Mouse (Mus musculus) E14TG2a.4 (cell line): ENCODE measurements at regions not wholly inside any gene's neighbourhood (a gene's known extent, or its start where the extent isn't known, plus 50 kb on each side); places are given as distances from the start of the nearest gene placed in this dataset.

Experiments
- CTCF ChIP-seq: conservative IDR thresholded peaks from 2 replicates; pipeline ENCODE4 v1.5.1; 2014; ENCODE audit warnings: low read length
- POU5F1 ChIP-seq: IDR thresholded peaks from 2 replicates; pipeline ENCODE4 v1.6.1; 2014; ENCODE audit warnings: low read length, borderline replicate concordance

- no peak for TF ChIP-seq CTCF
- no peak for TF ChIP-seq POU5F1
Measured at GRCm38 (mm10) chr11:94880896-94881840, 54.9 kb upstream of the Col1a1 start.
